Mouse (Mus musculus): Measurements from ENCODE around the gene Try5.

- TF ChIP-seq POLR2A (IDR thresholded peaks at IDR 0.05; ENCODE audit: borderline replicate concordance, extremely low read depth, insufficient read depth, insufficient read length, poor library complexity, severe bottlenecking) (no peak), CTCF (IDR thresholded peaks at IDR 0.05; ENCODE audit: borderline replicate concordance, extremely low read depth, insufficient read depth, insufficient read length) (no peak)
Measured at GRCm38 (mm10) chr6:41301969-41302368, 14.7 kb downstream of the Try5 start, which contains the start of gene Try4.
